Mouse (Mus musculus) layer of hippocampus, adult 2 months (tissue): ENCODE measurements around the gene Prrc2b. TPM values are rescaled to one million over a fixed set of nuclear protein-coding genes. Genes with fewer than 3 reads are reported as not detected.

Source experiments
- DNase-seq, 2 experiments: peaks; one replicate each; pipeline ENCODE4 v3.0.0; 2022; ENCODE audit warnings: low spot score in 2 of 2
- H3K27ac ChIP-seq: fragments of 200-600 bp; 2 replicates; pipeline ENCODE4 v1.8.1; 2022
- H3K4me3 ChIP-seq: fragments of 200-600 bp; 2 replicates; pipeline ENCODE4 v1.8.1; 2022; ENCODE audit warnings: mild to moderate bottlenecking
- CTCF ChIP-seq: fragments of 200-600 bp; conservative IDR thresholded peaks from 2 replicates; pipeline ENCODE4 v1.8.1; 2022; ENCODE audit warnings: antibody characterized with exemption, mild to moderate bottlenecking, moderate library complexity
- microRNA-seq, 2 experiments: library from miRNA; unstranded; fragments of <30 nt; microRNA quantifications; one replicate each; pipeline ENCODE4 v1.2.0; 2021
- total RNA-seq, 2 experiments: library from RNA; stranded (reverse); gene quantifications; 2 replicates each; pipeline ENCODE4 v1.2.3; 2021

Gene Prrc2b
- total RNA-seq, 2 experiments from 2014 or later: 288 to 305 TPM

- peak; percentile 86 to 89 for DNase-seq
- TF ChIP-seq CTCF: no peak
- Histone ChIP-seq H3K27ac (peak within 1 kb of the TSS; percentile 88), H3K4me3 (peak within 1 kb of the TSS; percentile 77)
Measured at GRCm38 (mm10) chr2:32259657-32260417, 109.0 kb downstream of the Prrc2b start, which contains the start of gene Uck1. Gene Uck1, minus strand, starts transcription at chr2:32260159.

- TF ChIP-seq CTCF: peak; percentile 78
- no peak overlapping the region; the same call in 1 of the 2 replicates for H3K4me3 ChIP-seq
- DNase-seq: no peak
- H3K27ac ChIP-seq: no peak overlapping the region
Measured at GRCm38 (mm10) chr2:32260635-32261034, 109.8 kb downstream of the Prrc2b start.

- Histone ChIP-seq H3K4me3 (no peak overlapping the region), H3K27ac (no peak overlapping the region)
- TF ChIP-seq CTCF: 0 out of 2 replicates have a peak, but pooled peaks have one; percentile 4
- DNase-seq: no peak
Measured at GRCm38 (mm10) chr2:32275823-32276222, 124.9 kb downstream of the Prrc2b start.

GRCm38 (mm10) chr2:32282289-32282688 lies 131.4 kb downstream of the Prrc2b start:
- no peak for TF ChIP-seq CTCF
- no peak overlapping the region for H3K4me3 ChIP-seq
- no peak for DNase-seq

GRCm38 (mm10) chr2:32282727-32283126 lies 131.8 kb downstream of the Prrc2b start:
- no peak overlapping the region for H3K27ac ChIP-seq
- DNase-seq: no peak
- peak; percentile 86 for TF ChIP-seq CTCF

More at GRCm38 (mm10) chr2:32282289-32282688, 131.4 kb downstream of the Prrc2b start:
- no peak overlapping the region for H3K27ac ChIP-seq

GRCm38 (mm10) chr2:32283986-32284385 lies 133.1 kb downstream of the Prrc2b start:
- Histone ChIP-seq H3K27ac (no peak overlapping the region), H3K4me3 (no peak overlapping the region)
- TF ChIP-seq CTCF: no peak
- DNase-seq: no peak

More at GRCm38 (mm10) chr2:32282727-32283126, 131.8 kb downstream of the Prrc2b start:
- no peak overlapping the region for H3K4me3 ChIP-seq

Small RNA genes lying within 50 kb of the gene (microRNA-seq; reads per million reads assigned to microRNA genes)
- 0 reads per million in 2 experiments for gene Gm27805

Other genes with a start within 250 kb of the Prrc2b start
- 1 to 10 TPM; 6.0 to 7.4 TPM for gene Aif1l, start 200.9 kb upstream of the Prrc2b start, total RNA-seq
- 10 to 100 TPM; 67.0 to 69.3 TPM for gene Nup214, start 176.6 kb upstream of the Prrc2b start, total RNA-seq
- 1 to 10 TPM; 3.6 to 6.0 TPM for gene Fam78a, start 66.2 kb upstream of the Prrc2b start, total RNA-seq
- 10 to 100 TPM; 20.2 to 21.8 TPM for gene Plpp7, start 55.6 kb upstream of the Prrc2b start, total RNA-seq
- 10 to 100 TPM; 23.4 to 24.1 TPM for gene Pomt1, start 85.5 kb downstream of the Prrc2b start, total RNA-seq
- 10 to 100 TPM; 55.3 to 57.8 TPM for gene Uck1, start 109.1 kb downstream of the Prrc2b start, total RNA-seq
- gene Golga2, start 136.3 kb downstream of the Prrc2b start, total RNA-seq: 10 to 100 TPM; 87.9 TPM
- gene Swi5, start 137.0 kb downstream of the Prrc2b start, total RNA-seq: 100 to 1,000 TPM; 212 to 222 TPM
- 10 to 100 TPM; 75.3 to 92.7 TPM for gene Ciz1, start 201.2 kb downstream of the Prrc2b start, total RNA-seq
- 1,000 to 10,000 TPM; 1,274 to 1,381 TPM for gene Dnm1, start 202.3 kb downstream of the Prrc2b start, total RNA-seq
- gene 1110008P14Rik, start 230.9 kb downstream of the Prrc2b start, total RNA-seq: 100 to 1,000 TPM; 160 to 170 TPM
- gene Lcn2, start 237.2 kb downstream of the Prrc2b start, total RNA-seq: under 1 TPM in 1 of 2 experiments, not detected in 1; 0.69 TPM
- gene Ptges2, start 244.8 kb downstream of the Prrc2b start, total RNA-seq: 10 to 100 TPM; 33.8 to 35.5 TPM